In genomic region chr5:45173035-45173755, GRCm38 (mm10) we compare ENCODE assay signal across 11 mouse cellular contexts.
A peak's percentile ranks its signal among the peaks of the same experiment; 100 is the strongest.
DNase-seq lines count a peak whose midpoint lies in the region; ATAC-seq and TF ChIP-seq lines count a peak whose summit lies in the region.
"Had no signal": no experiment of that assay in that cellular context is flagged by ENCODE, and none has a peak within 500 bp of the region (broad histone marks: within the 10 kb centered on the region; RNA-seq: fewer than 3 reads in every experiment).

No protein-coding gene starts in this region.

- no peak for TF ChIP-seq CTCF in heart, adult 2 months (IDR thresholded peaks at IDR 0.05)
- TF ChIP-seq CTCF in lung, embryonic 14.5 days (IDR thresholded peaks at IDR 0.05; ENCODE audit: low read depth) = no peak

- intact Hi-C loops in heart, adult 2 months (cut with DNase I) = no loop called here

- no peak for ATAC-seq in lung, embryonic 14.5 days (ENCODE audit: insufficient read depth)
- ATAC-seq in liver, embryonic 12.5 days = no peak
- no peak for ATAC-seq in activated CD4-positive, CD25-positive, alpha-beta regulatory T cell, adult 4 months
- ATAC-seq: intestine, postnatal 0 days had no signal

- H3K27me3 ChIP-seq in heart, adult 2 months (ENCODE audit: control insufficient read depth, insufficient read depth, low read length) = no peaks in the 10 kb centered on the region
- H3K27me3 ChIP-seq in lung, embryonic 14.5 days (ENCODE audit: insufficient read depth, low read length) = no peaks in the 10 kb centered on the region
- H3K27me3 ChIP-seq in liver, embryonic 12.5 days (replicated peaks) = no peaks in the 10 kb centered on the region
- H3K27me3 ChIP-seq: lung, embryonic 15.5 days had no signal

- no peaks in the 10 kb centered on the region for H3K79me2 ChIP-seq in heart, adult 2 months (replicated peaks; ENCODE audit: control insufficient read depth, insufficient read depth, low read length)

- no peaks in the 10 kb centered on the region for H3K4me1 ChIP-seq in heart, adult 2 months (ENCODE audit: control insufficient read depth, insufficient read depth, low read length)
- no peaks in the 10 kb centered on the region for H3K4me1 ChIP-seq in lung, embryonic 14.5 days (ENCODE audit: insufficient read depth)
- H3K4me1 ChIP-seq in liver, embryonic 12.5 days = no peaks in the 10 kb centered on the region

- DNase-seq in heart, adult 2 months = peak; percentile 11 to 19
- no peak for DNase-seq in heart, adult 8-10 months (ENCODE audit: low spot score)
- peak; percentile 29 for DNase-seq in 3T3-L1 (ENCODE audit: low read depth, low spot score)
- DNase-seq in adrenal gland, postnatal 36 days = peak; percentile 14 to 20
- DNase-seq in lung, embryonic 14.5 days = peak; percentile 20
- no peak for DNase-seq in testis, postnatal 14 days (ENCODE audit: low spot score)

- no peak for TF ChIP-seq POLR2A in heart, adult 2 months (IDR thresholded peaks at IDR 0.05; ENCODE audit: insufficient read depth, low read depth, low read length)

- no peak overlapping the region for H3K9ac ChIP-seq in heart, adult 2 months (ENCODE audit: low read depth, low read length)
- no peak overlapping the region for H3K9ac ChIP-seq in lung, embryonic 14.5 days
- H3K9ac ChIP-seq in liver, embryonic 12.5 days = no peak overlapping the region
- H3K9ac ChIP-seq: lung, embryonic 15.5 days had no signal

- H3K36me3 ChIP-seq in heart, adult 2 months (ENCODE audit: control insufficient read depth, insufficient read depth, low read length) = no peaks in the 10 kb centered on the region
- H3K36me3 ChIP-seq in lung, embryonic 14.5 days (ENCODE audit: insufficient read depth) = no peaks in the 10 kb centered on the region
- H3K36me3 ChIP-seq in liver, embryonic 12.5 days = no peaks in the 10 kb centered on the region
- H3K36me3 ChIP-seq: lung, embryonic 15.5 days had no signal

- no peak overlapping the region for H3K4me2 ChIP-seq in lung, embryonic 14.5 days
- no peak overlapping the region for H3K4me2 ChIP-seq in liver, embryonic 12.5 days
- H3K4me2 ChIP-seq: lung, embryonic 15.5 days had no signal

- 86% methylated on average over 8 of the region's 8 CpGs for WGBS in heart, adult 2 months
- 66% methylated on average over 8 of the region's 8 CpGs for WGBS in lung, embryonic 14.5 days
- WGBS in liver, embryonic 12.5 days (ENCODE audit: insufficient replicate concordance) = 76% methylated on average over 8 of the region's 8 CpGs

- TF ChIP-seq EP300 in heart, adult 2 months (IDR thresholded peaks at IDR 0.05; ENCODE audit: insufficient read depth, low read depth, low read length) = no peak

- H3K9me3 ChIP-seq in lung, embryonic 14.5 days (ENCODE audit: low read depth, low read length) = no peaks in the 10 kb centered on the region
- H3K9me3 ChIP-seq in liver, embryonic 12.5 days (replicated peaks) = no peaks in the 10 kb centered on the region
- H3K9me3 ChIP-seq: lung, embryonic 15.5 days had no signal

- H3K4me3 ChIP-seq in heart, adult 2 months = no peak overlapping the region
- H3K4me3 ChIP-seq in lung, embryonic 14.5 days (ENCODE audit: low read depth, low read length) = no peak overlapping the region
- H3K4me3 ChIP-seq in liver, embryonic 12.5 days = no peak overlapping the region
- H3K4me3 ChIP-seq: left cerebral cortex, adult 2 months; lung, embryonic 15.5 days had no signal

- H3K27ac ChIP-seq in heart, adult 2 months = no peak overlapping the region
- H3K27ac ChIP-seq in lung, embryonic 14.5 days (ENCODE audit: low read depth) = no peak overlapping the region
- no peak overlapping the region for H3K27ac ChIP-seq in liver, embryonic 12.5 days
- H3K27ac ChIP-seq: left cerebral cortex, adult 2 months; lung, embryonic 15.5 days had no signal

Comparison
In these comparisons a context has a peak if more than half of its experiments do, and no peak if none do; other contexts are left out.
1. DNase-seq: peak in heart, adult 2 months (2 of 2), 3T3-L1 (single experiment), adrenal gland, postnatal 36 days (2 of 2) and lung, embryonic 14.5 days (single experiment); none in heart, adult 8-10 months (single experiment) and testis, postnatal 14 days (single experiment).